Mouse (Mus musculus): ENCODE results near the gene Igsf6. TPM values are rescaled to one million over a fixed set of nuclear protein-coding genes. Genes with fewer than 3 reads are reported as not detected.

The Igsf6 gene
- total RNA-seq, 1 experiment, result not detected

GRCm38 (mm10) chr7:121107851-121108250 is 33.5 kb upstream of the Igsf6 start:
- no peaks in the 10 kb centered on the region for H3K9me3 ChIP-seq (ENCODE audit: control insufficient read depth, insufficient read depth, low read depth, low read length)
- TF ChIP-seq ZNF384 (IDR thresholded peaks at IDR 0.05; ENCODE audit: low read depth, low read length) (no peak), HCFC1 (IDR thresholded peaks at IDR 0.05; ENCODE audit: borderline replicate concordance, insufficient read depth, low read length) (no peak), ZC3H11A (IDR thresholded peaks at IDR 0.05; ENCODE audit: borderline replicate concordance, low read depth, low read length) (no peak), CHD2 (IDR thresholded peaks at IDR 0.05; ENCODE audit: low read depth, low read length) (no peak), MAFK (IDR thresholded peaks at IDR 0.05; ENCODE audit: insufficient read depth, low read depth, low read length) (no peak)
- H3K4me1 ChIP-seq (ENCODE audit: control insufficient read depth in 2 of 2, insufficient read depth in 2 of 2, low read length in 2 of 2, poor library complexity in 1 of 2), result no peaks in the 10 kb centered on the region
- H3K4me3 ChIP-seq (ENCODE audit: insufficient read depth in 1 of 2, low read depth in 1 of 2, low read length in 2 of 2, poor library complexity in 1 of 2, severe bottlenecking in 1 of 2), result no peak overlapping the region
- DNase-seq (ENCODE audit: low read depth, low spot score), result no peak
- H3K27ac ChIP-seq (ENCODE audit: insufficient read depth, low read depth, low read length, poor library complexity, severe bottlenecking), result no peak overlapping the region
- H3K9ac ChIP-seq (ENCODE audit: insufficient read depth, low read depth, low read length, poor library complexity, severe bottlenecking), result no peak overlapping the region
- H3K36me3 ChIP-seq (ENCODE audit: control insufficient read depth, insufficient read depth, low read length, poor library complexity, severe bottlenecking), result no peaks in the 10 kb centered on the region
- in situ Hi-C loops (cut with MboI; ENCODE audit: low sequenced_read_pairs in 2 of 2, unreplicated experiment in 2 of 2), result no loop called here

GRCm38 (mm10) chr7:121098614-121099389 is 24.4 kb upstream of the Igsf6 start:
- H3K36me3 ChIP-seq (ENCODE audit: control insufficient read depth, insufficient read depth, low read length, poor library complexity, severe bottlenecking), result no peaks in the 10 kb centered on the region
- in situ Hi-C loops (cut with MboI; ENCODE audit: low sequenced_read_pairs in 2 of 2, unreplicated experiment in 2 of 2), result no loop called here
- H3K4me1 ChIP-seq (ENCODE audit: control insufficient read depth in 2 of 2, insufficient read depth in 2 of 2, low read length in 2 of 2, poor library complexity in 1 of 2), result no peaks in the 10 kb centered on the region
- no peak overlapping the region for H3K4me3 ChIP-seq (ENCODE audit: insufficient read depth in 1 of 2, low read depth in 1 of 2, low read length in 2 of 2, poor library complexity in 1 of 2, severe bottlenecking in 1 of 2)
- no peak overlapping the region for H3K27ac ChIP-seq (ENCODE audit: insufficient read depth, low read depth, low read length, poor library complexity, severe bottlenecking)
- no peak overlapping the region for H3K9ac ChIP-seq (ENCODE audit: insufficient read depth, low read depth, low read length, poor library complexity, severe bottlenecking)
- H3K9me3 ChIP-seq (ENCODE audit: control insufficient read depth, insufficient read depth, low read depth, low read length), result no peaks in the 10 kb centered on the region
- TF ChIP-seq ZNF384 (IDR thresholded peaks at IDR 0.05; ENCODE audit: low read depth, low read length) (no peak), HCFC1 (IDR thresholded peaks at IDR 0.05; ENCODE audit: borderline replicate concordance, insufficient read depth, low read length) (no peak), CHD2 (IDR thresholded peaks at IDR 0.05; ENCODE audit: low read depth, low read length) (no peak), ZC3H11A (IDR thresholded peaks at IDR 0.05; ENCODE audit: borderline replicate concordance, low read depth, low read length) (no peak), MAFK (IDR thresholded peaks at IDR 0.05; ENCODE audit: insufficient read depth, low read depth, low read length) (no peak)
- DNase-seq (ENCODE audit: low read depth, low spot score), result no peak

DNA sequence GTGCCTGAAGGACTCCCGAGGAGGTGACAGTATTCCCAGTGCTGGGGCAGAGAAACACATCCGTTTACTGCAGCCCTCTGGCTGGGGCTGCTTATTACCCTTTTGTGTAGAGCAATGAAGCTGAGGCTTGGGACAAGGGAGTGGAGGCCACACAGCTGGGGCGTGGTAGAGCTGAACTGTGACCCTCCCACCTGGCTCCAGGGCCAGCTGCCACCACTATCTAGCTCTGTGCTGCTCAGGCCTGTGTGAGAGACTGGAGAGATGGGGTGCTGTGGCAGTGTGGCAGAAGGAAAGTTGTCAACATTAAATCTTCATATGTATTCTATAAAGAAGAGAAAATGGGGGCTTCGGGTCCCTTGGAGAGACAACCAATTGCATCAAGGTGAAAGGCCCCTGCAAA is 18.7 kb upstream of the Igsf6 start:
- H3K9ac ChIP-seq (ENCODE audit: insufficient read depth, low read depth, low read length, poor library complexity, severe bottlenecking), result no peak overlapping the region
- H3K9me3 ChIP-seq (ENCODE audit: control insufficient read depth, insufficient read depth, low read depth, low read length), result no peaks in the 10 kb centered on the region
- no peaks in the 10 kb centered on the region for H3K4me1 ChIP-seq (ENCODE audit: control insufficient read depth in 2 of 2, insufficient read depth in 2 of 2, low read length in 2 of 2, poor library complexity in 1 of 2)
- H3K36me3 ChIP-seq (ENCODE audit: control insufficient read depth, insufficient read depth, low read length, poor library complexity, severe bottlenecking), result no peaks in the 10 kb centered on the region
- TF ChIP-seq CHD2 (IDR thresholded peaks at IDR 0.05; ENCODE audit: low read depth, low read length) (no peak), HCFC1 (IDR thresholded peaks at IDR 0.05; ENCODE audit: borderline replicate concordance, insufficient read depth, low read length) (no peak), MAFK (IDR thresholded peaks at IDR 0.05; ENCODE audit: insufficient read depth, low read depth, low read length) (no peak), ZNF384 (IDR thresholded peaks at IDR 0.05; ENCODE audit: low read depth, low read length) (no peak), ZC3H11A (IDR thresholded peaks at IDR 0.05; ENCODE audit: borderline replicate concordance, low read depth, low read length) (no peak)
- no peak overlapping the region for H3K4me3 ChIP-seq (ENCODE audit: insufficient read depth in 1 of 2, low read depth in 1 of 2, low read length in 2 of 2, poor library complexity in 1 of 2, severe bottlenecking in 1 of 2)
- in situ Hi-C loops (cut with MboI; ENCODE audit: low sequenced_read_pairs in 2 of 2, unreplicated experiment in 2 of 2), result no loop called here
- H3K27ac ChIP-seq (ENCODE audit: insufficient read depth, low read depth, low read length, poor library complexity, severe bottlenecking), result no peak overlapping the region
- DNase-seq (ENCODE audit: low read depth, low spot score), result no peak

GRCm38 (mm10) chr7:121090748-121091147 is 16.4 kb upstream of the Igsf6 start:
- Histone ChIP-seq H3K36me3 (ENCODE audit: control insufficient read depth, insufficient read depth, low read length, poor library complexity, severe bottlenecking) (no peaks in the 10 kb centered on the region), H3K4me1 (ENCODE audit: control insufficient read depth in 2 of 2, insufficient read depth in 2 of 2, low read length in 2 of 2, poor library complexity in 1 of 2) (no peaks in the 10 kb centered on the region), H3K9me3 (ENCODE audit: control insufficient read depth, insufficient read depth, low read depth, low read length) (no peaks in the 10 kb centered on the region), H3K4me3 (ENCODE audit: insufficient read depth in 1 of 2, low read depth in 1 of 2, low read length in 2 of 2, poor library complexity in 1 of 2, severe bottlenecking in 1 of 2) (no peak overlapping the region), H3K9ac (ENCODE audit: insufficient read depth, low read depth, low read length, poor library complexity, severe bottlenecking) (no peak overlapping the region), H3K27ac (ENCODE audit: insufficient read depth, low read depth, low read length, poor library complexity, severe bottlenecking) (no peak overlapping the region)
- in situ Hi-C loops (cut with MboI; ENCODE audit: low sequenced_read_pairs in 2 of 2, unreplicated experiment in 2 of 2), result no loop called here
- TF ChIP-seq HCFC1 (IDR thresholded peaks at IDR 0.05; ENCODE audit: borderline replicate concordance, insufficient read depth, low read length) (no peak), CHD2 (IDR thresholded peaks at IDR 0.05; ENCODE audit: low read depth, low read length) (no peak), ZNF384 (IDR thresholded peaks at IDR 0.05; ENCODE audit: low read depth, low read length) (no peak), MAFK (IDR thresholded peaks at IDR 0.05; ENCODE audit: insufficient read depth, low read depth, low read length) (no peak), ZC3H11A (IDR thresholded peaks at IDR 0.05; ENCODE audit: borderline replicate concordance, low read depth, low read length) (no peak)
- no peak for DNase-seq (ENCODE audit: low read depth, low spot score)

All from ES-E14 (cell line).